Mouse (Mus musculus): ENCODE measurements at regions not wholly inside any gene's neighbourhood (a gene's known extent, or its start where the extent isn't known, plus 50 kb on each side); places are given as distances from the start of the nearest gene placed in this dataset.
A peak's percentile ranks its signal among the peaks of the same experiment; 100 is the strongest.

DNA sequence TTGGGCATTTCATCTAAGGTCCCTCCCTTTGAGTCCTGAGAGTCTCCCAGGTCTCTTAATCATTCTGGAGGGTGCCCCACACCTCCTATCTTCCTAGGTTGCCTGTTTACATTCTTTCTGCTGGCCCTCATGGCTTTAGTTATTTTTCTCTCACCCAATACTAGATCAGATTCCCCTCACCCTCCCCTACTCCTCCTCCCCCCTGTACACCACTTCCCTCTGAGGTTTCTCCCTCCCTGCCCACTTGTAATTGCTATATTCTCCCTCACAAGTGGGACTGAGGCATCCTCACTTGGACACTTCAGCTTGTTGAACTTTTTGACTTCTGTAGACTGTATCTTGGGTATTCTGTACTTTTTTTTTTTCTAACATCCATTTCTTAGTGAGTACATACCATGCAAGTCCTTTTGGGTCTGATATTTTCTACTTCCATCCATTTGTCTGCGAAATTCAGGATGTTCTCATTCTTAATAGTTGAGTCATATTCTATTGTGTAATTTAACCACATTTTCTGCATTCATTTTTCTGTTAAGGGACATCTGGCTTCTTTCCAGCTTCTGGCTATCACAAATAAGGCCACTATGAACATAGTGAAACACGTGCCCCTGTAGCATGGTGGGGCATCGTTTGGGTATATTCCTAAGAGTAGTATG is 113.3 kb downstream of the 4931408C20Rik start:
- TF ChIP-seq MYOD1 (IDR thresholded peaks at IDR 0.05; ENCODE audit: control insufficient read depth, insufficient read length, low read depth) (no peak), CEBPB (IDR thresholded peaks at IDR 0.05; ENCODE audit: low read depth) (peak; percentile 8)

DNA sequence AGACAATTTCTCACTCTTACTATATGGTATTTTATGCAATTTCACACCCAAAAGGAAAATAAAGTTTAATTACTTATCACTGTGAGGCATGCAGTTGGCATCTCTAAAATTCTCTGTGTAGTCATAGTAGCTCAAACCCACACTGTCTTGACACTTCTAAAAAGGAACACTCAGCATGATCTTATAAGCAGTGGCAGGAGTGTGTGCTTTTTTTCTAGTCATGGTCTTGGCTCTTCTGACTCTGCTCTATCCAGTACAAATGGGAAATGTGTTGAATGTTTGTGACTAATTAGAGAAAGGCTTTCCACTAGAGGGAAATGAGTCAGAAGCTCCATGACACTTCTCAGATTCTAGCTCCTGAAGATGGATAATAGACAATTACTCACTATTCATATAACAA is 127.8 kb downstream of the 4931408C20Rik start:
- Histone ChIP-seq H3K4me3 (ENCODE audit: insufficient read depth, poor library complexity, severe bottlenecking) (no peak overlapping the region), H3K27me3 (ENCODE audit: control insufficient read depth, insufficient read depth, insufficient read length) (no peaks in the 10 kb centered on the region), H3K79me3 (ENCODE audit: low read depth) (no peaks in the 10 kb centered on the region), H3K79me2 (ENCODE audit: control insufficient read depth, insufficient read depth) (no peaks in the 10 kb centered on the region), H3K36me3 (ENCODE audit: control insufficient read depth, insufficient read depth) (no peaks in the 10 kb centered on the region), H3ac (ENCODE audit: control insufficient read depth, insufficient read length, low read depth) (no peak overlapping the region)
- TF ChIP-seq MYOG (IDR thresholded peaks at IDR 0.05; ENCODE audit: control insufficient read depth, extremely low read depth, insufficient read length) = no peak
- TF ChIP-seq USF1 (IDR thresholded peaks at IDR 0.05; ENCODE audit: low read depth) = no peak
- TF ChIP-seq FOSL1 (IDR thresholded peaks at IDR 0.05; ENCODE audit: insufficient read depth, low read length, poor library complexity, severe bottlenecking) = no peak
- TF ChIP-seq MAX (IDR thresholded peaks at IDR 0.05) = no peak
- no peak for TF ChIP-seq CTCF (IDR thresholded peaks at IDR 0.05; ENCODE audit: control insufficient read depth, insufficient read depth, insufficient read length)
- no peak for TF ChIP-seq MYOD1 (IDR thresholded peaks at IDR 0.05; ENCODE audit: control insufficient read depth, insufficient read length, low read depth)
- TF ChIP-seq CEBPB (IDR thresholded peaks at IDR 0.05; ENCODE audit: low read depth) = no peak

More for the DNA sequence above, 113.3 kb downstream of the 4931408C20Rik start:
- no peak overlapping the region for H3K4me3 ChIP-seq (ENCODE audit: insufficient read depth, poor library complexity, severe bottlenecking)
- no peaks in the 10 kb centered on the region for H3K27me3 ChIP-seq (ENCODE audit: control insufficient read depth, insufficient read depth, insufficient read length)
- H3K79me2 ChIP-seq (ENCODE audit: control insufficient read depth, insufficient read depth) = no peaks in the 10 kb centered on the region
- H3K36me3 ChIP-seq (ENCODE audit: control insufficient read depth, insufficient read depth) = no peaks in the 10 kb centered on the region
- H3K79me3 ChIP-seq (ENCODE audit: low read depth) = no peaks in the 10 kb centered on the region
- H3ac ChIP-seq (ENCODE audit: control insufficient read depth, insufficient read length, low read depth) = no peak overlapping the region

- Histone ChIP-seq H3K4me3 (ENCODE audit: insufficient read depth, poor library complexity, severe bottlenecking) (no peak overlapping the region), H3ac (ENCODE audit: control insufficient read depth, insufficient read length, low read depth) (no peak overlapping the region), H3K36me3 (ENCODE audit: control insufficient read depth, insufficient read depth) (no peaks in the 10 kb centered on the region), H3K79me3 (ENCODE audit: low read depth) (no peaks in the 10 kb centered on the region), H3K79me2 (ENCODE audit: control insufficient read depth, insufficient read depth) (no peaks in the 10 kb centered on the region), H3K27me3 (ENCODE audit: control insufficient read depth, insufficient read depth, insufficient read length) (no peaks in the 10 kb centered on the region)
- TF ChIP-seq USF1 (IDR thresholded peaks at IDR 0.05; ENCODE audit: low read depth) = no peak
- TF ChIP-seq MAX (IDR thresholded peaks at IDR 0.05) = no peak
- TF ChIP-seq CTCF (IDR thresholded peaks at IDR 0.05; ENCODE audit: control insufficient read depth, insufficient read depth, insufficient read length) = no peak
- no peak for TF ChIP-seq MYOD1 (IDR thresholded peaks at IDR 0.05; ENCODE audit: control insufficient read depth, insufficient read length, low read depth)
- no peak for TF ChIP-seq FOSL1 (IDR thresholded peaks at IDR 0.05; ENCODE audit: insufficient read depth, low read length, poor library complexity, severe bottlenecking)
- no peak for TF ChIP-seq MYOG (IDR thresholded peaks at IDR 0.05; ENCODE audit: control insufficient read depth, extremely low read depth, insufficient read length)
Observed at GRCm38 (mm10) chr1:26524537-26524936, 162.7 kb downstream of the 4931408C20Rik start.

GRCm38 (mm10) chr1:26511368-26511767 is 175.9 kb downstream of the 4931408C20Rik start:
- H3K36me3 ChIP-seq (ENCODE audit: control insufficient read depth, insufficient read depth) = no peaks in the 10 kb centered on the region
- no peaks in the 10 kb centered on the region for H3K79me2 ChIP-seq (ENCODE audit: control insufficient read depth, insufficient read depth)
- TF ChIP-seq CTCF (IDR thresholded peaks at IDR 0.05; ENCODE audit: control insufficient read depth, insufficient read depth, insufficient read length) = no peak
- no peak for TF ChIP-seq MYOG (IDR thresholded peaks at IDR 0.05; ENCODE audit: control insufficient read depth, extremely low read depth, insufficient read length)
- TF ChIP-seq USF1 (IDR thresholded peaks at IDR 0.05; ENCODE audit: low read depth) = no peak
- no peak for TF ChIP-seq MYOD1 (IDR thresholded peaks at IDR 0.05; ENCODE audit: control insufficient read depth, insufficient read length, low read depth)
- TF ChIP-seq CEBPB (IDR thresholded peaks at IDR 0.05; ENCODE audit: low read depth) = no peak
- TF ChIP-seq MAX (IDR thresholded peaks at IDR 0.05) = no peak
- no peak for TF ChIP-seq FOSL1 (IDR thresholded peaks at IDR 0.05; ENCODE audit: insufficient read depth, low read length, poor library complexity, severe bottlenecking)
- H3K4me3 ChIP-seq (ENCODE audit: insufficient read depth, poor library complexity, severe bottlenecking) = no peak overlapping the region
- H3K79me3 ChIP-seq (ENCODE audit: low read depth) = no peaks in the 10 kb centered on the region
- H3K27me3 ChIP-seq (ENCODE audit: control insufficient read depth, insufficient read depth, insufficient read length) = no peaks in the 10 kb centered on the region
- no peak overlapping the region for H3ac ChIP-seq (ENCODE audit: control insufficient read depth, insufficient read length, low read depth)

All from C2C12 (cell line).